Mouse (Mus musculus) midbrain, embryonic 16.5 days (tissue): ENCODE measurements at regions not wholly inside any gene's neighbourhood (a gene's known extent, or its start where the extent isn't known, plus 50 kb on each side); places are given as distances from the start of the nearest gene placed in this dataset.

ENCODE experiments used
- ATAC-seq: fragments of 200-750 bp; cut with Nextera tagmentation; 2 replicates; pipeline ENCODE4 v1.8.0; 2017; ENCODE audit warnings: moderate TSS enrichment
- H3K27ac ChIP-seq: fragments of 300-500 bp; sonication (generic); 2 replicates; pipeline ENCODE4 v1.5.1; 2014; ENCODE audit warnings: mild to moderate bottlenecking, low read length, mixed read lengths
- H3K27me3 ChIP-seq: fragments of 300-500 bp; sonication (generic); 2 replicates; pipeline ENCODE4 v1.6.1; 2014; ENCODE audit warnings: low read depth, low read length, mixed read lengths; ENCODE audit not compliant: control insufficient read depth, insufficient read depth
- H3K36me3 ChIP-seq: fragments of 300-500 bp; sonication (generic); 2 replicates; pipeline ENCODE4 v1.6.1; 2014; ENCODE audit warnings: mild to moderate bottlenecking, low read length, moderate library complexity, mixed read lengths; ENCODE audit not compliant: control insufficient read depth, insufficient read depth
- H3K4me1 ChIP-seq: fragments of 300-500 bp; sonication (generic); 2 replicates; pipeline ENCODE4 v1.6.1; 2014; ENCODE audit warnings: mild to moderate bottlenecking, low read length, mixed read lengths; ENCODE audit not compliant: control insufficient read depth, insufficient read depth
- H3K4me2 ChIP-seq: fragments of 300-500 bp; sonication (generic); 2 replicates; pipeline ENCODE4 v1.6.1; 2014; ENCODE audit warnings: mild to moderate bottlenecking, low read length, mixed read lengths
- H3K4me3 ChIP-seq: fragments of 300-500 bp; sonication (generic); 2 replicates; pipeline ENCODE4 v1.5.1; 2014; ENCODE audit warnings: low read depth, mild to moderate bottlenecking, low read length, moderate library complexity, mixed read lengths
- H3K9ac ChIP-seq: fragments of 300-500 bp; sonication (generic); 2 replicates; pipeline ENCODE4 v1.6.1; 2014; ENCODE audit warnings: low read depth, low read length, mixed read lengths
- H3K9me3 ChIP-seq: fragments of 300-500 bp; sonication (generic); replicated peaks from 2 replicates; pipeline ENCODE4 v1.6.1; 2014; ENCODE audit warnings: mild to moderate bottlenecking, low read length, mixed read lengths; ENCODE audit not compliant: control insufficient read depth, poor library complexity, severe bottlenecking
- whole genome bisulfite sequencing: fragments of 180-500 bp; shearing (Covaris S2); extraction: QIAGEN DNeasy Blood & Tissue Kit; methylation state at CpG from one replicate; pipeline ENCODE4 v1.1.7; 2014; 5-methylcytosine and 5-hydroxymethylcytosine counted together

DNA sequence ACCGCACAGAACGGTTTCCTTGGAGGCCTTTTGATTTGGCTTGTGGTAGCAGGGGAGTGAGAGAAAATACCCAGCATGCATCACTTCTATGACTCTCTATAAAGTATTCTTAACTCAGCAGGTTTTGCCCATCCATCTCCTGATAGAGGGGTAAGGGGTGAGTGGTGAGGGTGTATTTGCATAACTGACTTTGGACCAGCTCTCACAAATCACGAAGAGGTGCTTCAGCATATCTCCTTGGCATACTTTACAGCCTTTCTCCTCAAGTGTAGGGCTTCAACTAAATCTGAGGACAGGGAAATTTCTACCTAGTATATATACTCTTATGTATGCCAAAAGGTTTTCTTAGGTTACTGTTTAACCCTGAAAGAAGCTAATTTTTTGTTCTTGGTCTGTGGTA, 273.4 kb downstream of the Tdrd3 start:
- no peaks in the 10 kb centered on the region for H3K27me3 ChIP-seq
- H3K4me3 ChIP-seq: no peak overlapping the region
- no peaks in the 10 kb centered on the region for H3K4me1 ChIP-seq
- no peak overlapping the region for H3K27ac ChIP-seq
- no peak overlapping the region for H3K4me2 ChIP-seq
- no peak overlapping the region for H3K9ac ChIP-seq
- H3K9me3 ChIP-seq: no peaks in the 10 kb centered on the region
- no peak for ATAC-seq
- 92% methylated on average over 3 of the region's 3 CpGs for WGBS
- no peaks in the 10 kb centered on the region for H3K36me3 ChIP-seq

DNA sequence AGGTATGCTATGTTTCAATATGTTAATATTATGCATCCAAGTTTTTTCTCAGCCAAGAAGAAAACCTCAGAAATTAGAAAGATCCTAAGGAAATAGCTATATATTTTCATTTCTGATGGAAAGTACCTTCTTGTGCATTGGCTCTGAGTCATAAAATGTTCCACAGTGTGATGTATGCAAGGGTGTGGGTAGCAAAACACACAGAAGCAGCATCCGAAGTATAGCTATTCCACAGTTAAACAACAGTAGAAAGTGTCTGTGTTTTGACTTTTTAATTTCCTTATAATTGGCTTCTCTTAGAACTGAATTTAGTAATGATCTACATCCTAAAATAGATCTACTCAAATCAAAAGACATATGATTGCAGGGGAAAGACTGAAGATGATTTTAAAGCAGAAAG, 320.0 kb downstream of the Tdrd3 start:
- no peak overlapping the region for H3K4me3 ChIP-seq
- no peak overlapping the region for H3K9ac ChIP-seq
- no peak overlapping the region for H3K27ac ChIP-seq
- H3K4me2 ChIP-seq: no peak overlapping the region
- WGBS: 87% methylated on average over 1 of the region's 1 CpGs
- no peak for ATAC-seq
- H3K9me3 ChIP-seq: no peaks in the 10 kb centered on the region
- no peaks in the 10 kb centered on the region for H3K4me1 ChIP-seq
- no peaks in the 10 kb centered on the region for H3K27me3 ChIP-seq
- H3K36me3 ChIP-seq: no peaks in the 10 kb centered on the region

DNA sequence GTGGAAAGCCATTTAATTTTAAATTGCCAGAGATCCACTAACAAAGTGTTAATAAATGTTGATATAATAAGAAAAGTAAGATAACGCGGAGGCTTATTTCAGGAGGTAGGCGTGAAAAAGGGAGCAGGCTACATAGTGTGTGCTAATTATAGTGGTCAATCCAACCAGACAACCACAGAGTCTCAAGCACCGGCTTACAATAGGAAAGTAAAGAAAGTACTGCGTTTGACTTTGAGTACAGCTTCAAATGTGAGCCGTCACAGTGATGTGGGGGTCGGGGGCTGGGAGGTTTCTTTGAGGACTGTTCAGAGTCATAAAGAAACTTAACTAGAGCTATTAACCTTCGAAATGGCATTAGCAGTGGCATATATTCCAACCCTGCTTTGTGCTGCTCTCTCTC, 329.1 kb downstream of the Tdrd3 start:
- H3K4me2 ChIP-seq: no peak overlapping the region
- no peak overlapping the region for H3K4me3 ChIP-seq
- WGBS: 32% methylated on average over 8 of the region's 8 CpGs
- H3K27ac ChIP-seq: no peak overlapping the region
- H3K36me3 ChIP-seq: no peaks in the 10 kb centered on the region
- ATAC-seq: no peak
- 0 out of 2 replicates have a peak, but pooled peaks cover 4% of the 10 kb centered on the region for H3K4me1 ChIP-seq
- H3K9ac ChIP-seq: no peak overlapping the region
- no peaks in the 10 kb centered on the region for H3K27me3 ChIP-seq
- H3K9me3 ChIP-seq: no peaks in the 10 kb centered on the region

DNA sequence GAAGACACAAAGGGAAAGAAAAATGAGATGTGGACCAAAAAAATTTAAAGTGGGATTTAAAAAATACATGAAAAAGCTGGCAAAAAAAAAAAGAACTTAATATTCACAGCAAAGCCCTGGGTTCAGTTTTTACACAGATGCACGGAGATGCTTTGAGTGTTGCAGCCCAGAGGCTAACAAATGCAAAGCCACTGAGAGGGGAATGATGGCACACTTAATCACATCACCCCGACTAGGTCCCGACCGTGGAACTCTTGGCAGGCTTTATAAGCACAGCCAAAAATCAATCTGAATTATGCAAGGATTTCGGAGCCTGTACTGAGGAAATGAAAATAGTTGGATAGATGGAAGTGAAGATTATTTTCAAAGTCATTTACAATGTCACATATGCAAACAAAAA, 329.6 kb downstream of the Tdrd3 start:
- Histone ChIP-seq H3K9ac (no peak overlapping the region), H3K27ac (no peak overlapping the region), H3K4me1 (0 out of 2 replicates have a peak, but pooled peaks cover 4% of the 10 kb centered on the region), H3K27me3 (no peaks in the 10 kb centered on the region), H3K36me3 (no peaks in the 10 kb centered on the region), H3K9me3 (no peaks in the 10 kb centered on the region), H3K4me3 (no peak overlapping the region), H3K4me2 (no peak overlapping the region)
- peak; percentile 81 for ATAC-seq
- WGBS: 29% methylated on average over 5 of the region's 5 CpGs

DNA sequence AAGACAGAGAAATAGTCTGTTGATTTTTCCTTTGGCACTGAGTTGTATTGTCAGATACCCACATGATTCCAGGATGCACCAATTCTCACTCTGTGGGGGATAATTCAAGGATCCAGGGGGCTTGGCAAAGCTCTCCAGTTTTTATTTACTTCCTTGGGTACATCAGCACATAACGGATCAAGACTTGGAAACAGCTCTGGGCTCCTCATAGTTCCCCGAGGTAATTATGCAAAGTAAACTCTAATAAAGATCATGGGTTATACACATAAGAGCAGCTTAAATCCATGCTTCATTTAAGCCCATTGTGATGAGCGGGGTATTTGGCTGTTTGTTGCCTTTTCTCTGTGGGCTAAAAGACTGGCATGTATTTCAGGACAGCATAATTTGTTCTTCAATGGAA, 332.6 kb downstream of the Tdrd3 start:
- Histone ChIP-seq H3K9me3 (no peaks in the 10 kb centered on the region), H3K4me1 (0 out of 2 replicates have a peak, but pooled peaks cover 4% of the 10 kb centered on the region), H3K9ac (no peak overlapping the region), H3K4me3 (no peak overlapping the region), H3K27me3 (no peaks in the 10 kb centered on the region), H3K27ac (no peak overlapping the region), H3K36me3 (no peaks in the 10 kb centered on the region), H3K4me2 (no peak overlapping the region)
- peak; percentile 40 for ATAC-seq
- WGBS: 13% methylated on average over 3 of the region's 3 CpGs

DNA sequence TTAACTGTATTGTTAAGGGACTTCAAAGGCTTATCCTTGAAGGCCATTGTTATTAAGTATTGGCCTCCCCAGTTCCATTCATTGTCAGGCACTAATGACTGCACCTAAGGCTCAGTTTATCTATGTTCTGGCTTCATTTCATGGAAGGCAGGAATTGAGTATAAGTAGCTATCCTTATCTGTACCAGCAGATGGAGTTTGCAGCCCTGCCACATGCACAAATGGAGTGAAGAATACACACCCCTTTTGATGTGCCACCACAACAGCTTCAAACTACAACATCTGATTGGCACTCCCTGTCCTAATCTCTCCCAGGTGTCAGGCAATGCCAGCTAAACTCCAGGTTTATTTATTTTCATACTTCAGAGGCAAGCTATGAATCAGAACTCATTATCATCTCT, 333.3 kb downstream of the Tdrd3 start:
- ATAC-seq: no peak
- Histone ChIP-seq H3K27me3 (no peaks in the 10 kb centered on the region), H3K9me3 (no peaks in the 10 kb centered on the region), H3K4me1 (0 out of 2 replicates have a peak, but pooled peaks cover 4% of the 10 kb centered on the region), H3K9ac (no peak overlapping the region), H3K4me3 (no peak overlapping the region), H3K27ac (no peak overlapping the region), H3K4me2 (no peak overlapping the region), H3K36me3 (no peaks in the 10 kb centered on the region)

DNA sequence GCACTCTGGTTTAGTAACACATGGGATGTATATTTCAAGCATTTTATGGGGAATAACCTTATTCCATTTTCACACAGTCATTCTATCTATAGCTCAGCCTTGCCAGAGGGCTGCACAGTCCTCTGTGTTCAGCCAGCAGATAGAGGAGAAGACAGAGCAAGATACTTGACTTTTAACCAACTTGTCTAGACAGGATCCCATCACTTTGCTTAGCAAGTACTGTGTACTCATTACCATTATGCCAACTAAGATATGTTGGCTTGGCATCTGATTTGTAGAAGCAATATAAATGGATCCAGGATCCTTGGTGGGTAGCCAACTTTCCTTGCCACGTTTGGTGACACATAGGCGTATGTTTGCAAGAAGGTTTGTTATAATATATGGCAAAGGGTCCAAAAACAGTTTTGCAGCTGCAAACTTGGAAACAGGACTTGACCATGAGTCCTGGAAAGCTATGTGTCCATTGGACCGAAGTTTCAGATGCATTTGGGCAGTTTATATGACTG, 334.3 kb downstream of the Tdrd3 start:
- Histone ChIP-seq H3K27ac (no peak overlapping the region), H3K4me2 (no peak overlapping the region), H3K4me1 (0 out of 2 replicates have a peak, but pooled peaks cover 2% of the 10 kb centered on the region), H3K36me3 (no peaks in the 10 kb centered on the region), H3K9me3 (no peaks in the 10 kb centered on the region), H3K4me3 (no peak overlapping the region), H3K9ac (no peak overlapping the region), H3K27me3 (no peaks in the 10 kb centered on the region)
- ATAC-seq: no peak
- 80% methylated on average over 3 of the region's 3 CpGs for WGBS

DNA sequence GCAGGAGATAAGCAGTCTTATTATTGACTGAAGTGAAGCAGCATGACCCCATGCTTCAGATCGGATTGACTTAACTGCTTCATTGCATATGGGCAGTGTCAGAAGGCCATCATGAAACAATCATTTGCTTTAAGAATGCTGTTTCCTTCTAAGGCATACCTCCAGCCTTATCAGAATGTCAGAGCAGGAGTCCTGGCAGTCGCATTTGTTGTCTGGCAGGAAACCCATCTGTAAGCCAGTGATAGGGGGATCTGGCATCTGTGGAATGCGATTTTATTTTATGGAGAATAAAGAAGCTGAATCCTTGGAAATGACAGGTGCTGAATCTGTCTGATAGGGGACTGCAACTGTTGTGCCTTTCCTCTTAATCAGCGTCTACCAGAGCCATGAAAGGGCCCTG, 338.3 kb downstream of the Tdrd3 start:
- peak; percentile 88 for ATAC-seq
- Histone ChIP-seq H3K9ac (no peak overlapping the region), H3K9me3 (no peaks in the 10 kb centered on the region), H3K4me1 (no peaks in the 10 kb centered on the region), H3K36me3 (no peaks in the 10 kb centered on the region), H3K4me3 (no peak overlapping the region), H3K27me3 (no peaks in the 10 kb centered on the region), H3K4me2 (no peak overlapping the region), H3K27ac (no peak overlapping the region)
- WGBS: 37% methylated on average over 4 of the region's 4 CpGs

DNA sequence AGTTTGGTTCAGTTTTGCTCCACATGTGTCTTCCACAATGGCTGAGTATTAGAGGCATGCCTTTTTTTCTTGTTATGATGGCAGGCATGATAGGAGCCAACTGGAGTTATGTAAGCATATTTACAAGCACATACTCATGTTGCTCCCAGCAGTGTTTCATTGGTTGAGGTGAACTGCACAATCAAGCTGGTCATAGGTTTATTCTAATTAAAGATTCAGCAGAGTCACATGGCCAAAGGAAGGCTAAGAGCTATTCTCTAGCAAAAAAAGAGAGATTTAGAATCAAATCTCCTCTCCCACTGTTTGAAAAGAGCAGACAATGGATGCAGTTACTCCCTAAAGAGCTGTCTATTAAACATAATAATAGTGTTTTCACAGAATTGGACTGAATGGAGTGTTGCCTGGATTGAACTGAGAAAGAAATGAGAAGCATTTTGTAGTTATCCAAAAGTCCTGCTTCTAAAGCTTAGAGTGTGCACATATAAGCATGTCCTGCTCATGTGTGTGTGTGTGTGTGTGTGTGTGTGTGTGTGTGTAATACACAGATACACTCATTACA, 359.0 kb downstream of the Tdrd3 start:
- Histone ChIP-seq H3K27ac (no peak overlapping the region), H3K4me2 (no peak overlapping the region), H3K27me3 (no peaks in the 10 kb centered on the region), H3K9ac (no peak overlapping the region), H3K4me3 (no peak overlapping the region), H3K36me3 (no peaks in the 10 kb centered on the region), H3K9me3 (no peaks in the 10 kb centered on the region), H3K4me1 (no peaks in the 10 kb centered on the region)
- ATAC-seq: no peak
